Mouse (Mus musculus) E14TG2a.4 (cell line): Measurements from ENCODE around the gene BC051142.

Source experiments
- CTCF ChIP-seq: conservative IDR thresholded peaks from 2 replicates; pipeline ENCODE4 v1.5.1; 2014; ENCODE audit warnings: low read length
- NANOG ChIP-seq: IDR thresholded peaks from 2 replicates; pipeline ENCODE4 v1.6.1; 2014; ENCODE audit warnings: borderline replicate concordance, low read length, mixed read lengths

GRCm38 (mm10) chr17:34470491-34470890 is 71.9 kb downstream of the BC051142 start:
- TF ChIP-seq CTCF (no peak), NANOG (no peak)
